Mouse (Mus musculus): ENCODE measurements around the gene 1600002K03Rik. TPM values are rescaled to one million over a fixed set of nuclear protein-coding genes. Genes with fewer than 3 reads are reported as not detected.

Gene 1600002K03Rik
- polyA plus RNA-seq (2012; rRNA removed) = 8.6 TPM in 2 replicates

GRCm38 (mm10) chr10:80172527-80173292 lies at the start of gene 1600002K03Rik:
TSS of gene 1600002K03Rik (plus strand) at chr10:80172944.

DNA sequence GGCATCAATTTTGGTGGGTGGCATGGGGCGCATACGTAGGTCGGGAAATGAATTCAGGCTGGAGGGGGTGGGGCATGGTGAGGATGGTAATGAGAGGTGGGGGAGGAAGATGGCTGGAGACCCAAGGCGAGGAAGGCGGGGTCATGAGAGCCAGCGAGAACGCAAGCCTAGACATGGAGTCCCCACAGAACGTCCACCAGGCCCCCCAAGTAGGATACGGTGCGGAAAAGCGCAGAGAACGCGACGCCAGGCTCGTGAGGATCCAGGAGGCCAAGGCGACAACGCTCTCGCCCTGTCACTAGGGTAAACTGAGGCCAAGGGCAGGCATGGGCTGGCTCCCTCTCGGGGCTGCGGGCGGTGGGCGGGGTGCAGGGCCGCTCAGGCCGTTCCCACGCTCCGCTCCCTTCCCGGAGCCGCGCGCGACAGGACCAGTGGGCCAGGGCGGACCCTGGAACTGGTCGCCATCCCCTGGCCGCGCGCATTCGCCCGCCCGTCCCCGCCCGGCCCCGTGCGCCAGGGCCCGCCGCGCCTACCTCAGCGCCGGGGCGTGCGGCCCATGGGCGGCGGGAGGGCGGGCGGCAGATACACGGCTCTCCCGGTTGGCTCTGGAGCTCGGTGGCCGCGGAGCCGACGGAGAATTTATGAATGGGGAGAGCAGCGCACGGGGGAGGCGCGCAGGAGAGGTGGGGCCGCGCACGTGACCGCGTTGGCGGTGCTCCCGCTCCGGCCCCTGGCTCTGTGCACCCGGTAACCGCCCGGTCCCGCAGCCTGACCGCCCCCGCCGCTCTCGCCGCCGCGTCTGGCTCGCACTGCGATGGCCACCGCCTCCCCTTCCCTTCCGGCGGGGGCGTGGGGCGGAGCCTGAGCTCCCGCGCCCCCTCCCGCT lies 33.9 kb upstream of the 1600002K03Rik start, which contains the start of gene Atp5d:
Gene Atp5d (plus strand): TSS at position 80 of the 886 bp plus-strand sequence.

GRCm38 (mm10) chr10:80140666-80141035 lies 32.1 kb upstream of the 1600002K03Rik start, which contains the start of gene Cbarp:
TSS of gene Cbarp (minus strand) at chr10:80140835.

GRCm38 (mm10) chr10:80147719-80148601 lies 24.8 kb upstream of the 1600002K03Rik start, which contains the start of gene Midn:
TSS of gene Midn (plus strand) at chr10:80148272.

DNA sequence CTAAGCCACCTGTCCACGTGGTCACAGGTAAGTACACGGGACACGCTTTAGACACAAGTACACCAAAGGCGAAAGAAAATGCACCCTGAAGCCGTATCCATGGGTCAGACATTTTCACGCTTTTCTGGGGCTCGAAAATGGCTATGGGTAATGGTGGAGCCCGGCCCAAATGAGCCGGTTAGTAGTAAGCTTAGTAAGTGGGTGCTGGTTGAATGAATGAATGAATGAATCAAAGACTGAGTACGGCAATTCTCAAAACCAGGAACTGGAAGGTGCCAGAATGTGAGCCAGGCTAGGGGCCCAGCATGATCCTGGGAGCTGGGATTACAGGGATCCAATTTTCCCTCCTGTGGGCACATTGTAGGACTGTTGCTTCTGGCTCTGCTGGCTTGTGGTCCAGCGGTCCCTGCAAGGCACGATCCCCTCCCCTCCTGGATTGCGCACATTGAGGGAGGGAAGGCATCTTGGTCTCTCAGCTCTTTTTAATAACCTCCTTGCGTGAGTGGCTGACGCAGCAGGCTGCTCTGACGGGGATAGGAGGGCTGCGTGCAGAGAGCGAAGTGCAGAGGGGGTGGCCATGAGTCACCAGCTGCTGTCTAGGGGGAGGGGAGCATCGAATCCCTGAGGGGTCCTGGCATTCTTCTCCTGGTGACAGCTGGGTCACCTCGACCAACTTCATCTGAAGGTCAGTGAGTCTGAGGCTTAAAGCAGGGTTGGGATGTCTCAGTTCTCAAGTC lies 7.2 kb upstream of the 1600002K03Rik start, which contains the start of gene Cirbp:
Gene Cirbp (plus strand): TSS at position 594 of the 737 bp plus-strand sequence.

GRCm38 (mm10) chr10:80179068-80180051 lies 6.6 kb downstream of the 1600002K03Rik start, which contains the start of gene Efna2:
TSS of gene Efna2 (plus strand) at chr10:80179482.

Other genes with a start within 250 kb of the 1600002K03Rik start
- 4.7 and 5.8 TPM in 2 replicates for gene Arid3a, start 245.9 kb upstream of the 1600002K03Rik start, polyA plus RNA-seq (2012; rRNA removed)
- 22.7 and 23.6 TPM in 2 replicates for gene Wdr18, start 212.8 kb upstream of the 1600002K03Rik start, polyA plus RNA-seq (2012; rRNA removed)
- 0.02 and 0.05 TPM in 2 replicates for gene Grin3b, start 202.2 kb upstream of the 1600002K03Rik start, polyA plus RNA-seq (2012; rRNA removed)
- 49.9 and 57.6 TPM in 2 replicates for gene Tmem259, start 188.6 kb upstream of the 1600002K03Rik start, polyA plus RNA-seq (2012; rRNA removed)
- 13.6 and 16.7 TPM in 2 replicates for gene Cnn2, start 184.4 kb upstream of the 1600002K03Rik start, polyA plus RNA-seq (2012; rRNA removed)
- gene Abca7, start 176.4 kb upstream of the 1600002K03Rik start, polyA plus RNA-seq (2012; rRNA removed) = 8.8 and 11.5 TPM in 2 replicates
- 17.5 and 19.8 TPM in 2 replicates for gene Arhgap45, start 156.3 kb upstream of the 1600002K03Rik start, polyA plus RNA-seq (2012; rRNA removed)
- gene Polr2e, start 133.1 kb upstream of the 1600002K03Rik start, polyA plus RNA-seq (2012; rRNA removed) = 118 and 119 TPM in 2 replicates
- gene Gpx4, start 125.8 kb upstream of the 1600002K03Rik start, polyA plus RNA-seq (2012; rRNA removed) = 378 and 411 TPM in 2 replicates
- 8.9 and 9.8 TPM in 2 replicates for gene Sbno2, start 67.4 kb upstream of the 1600002K03Rik start, polyA plus RNA-seq (2012; rRNA removed)
- 88.1 and 91.3 TPM in 2 replicates for gene Stk11, start 57.1 kb upstream of the 1600002K03Rik start, polyA plus RNA-seq (2012; rRNA removed)
- 174 and 199 TPM in 2 replicates for gene Atp5d, start 34.3 kb upstream of the 1600002K03Rik start, polyA plus RNA-seq (2012; rRNA removed)
- gene Cbarp, start 32.1 kb upstream of the 1600002K03Rik start, polyA plus RNA-seq (2012; rRNA removed) = 1.4 and 1.8 TPM in 2 replicates
- gene Midn, start 24.7 kb upstream of the 1600002K03Rik start, polyA plus RNA-seq (2012; rRNA removed) = 8.2 and 9.9 TPM in 2 replicates
- 19.1 and 20.7 TPM in 2 replicates for gene Cirbp, start 7.0 kb upstream of the 1600002K03Rik start, polyA plus RNA-seq (2012; rRNA removed)
- 0.37 and 0.46 TPM in 2 replicates for gene Efna2, start 6.5 kb downstream of the 1600002K03Rik start, polyA plus RNA-seq (2012; rRNA removed)
- gene Mum1, start 53.5 kb downstream of the 1600002K03Rik start, polyA plus RNA-seq (2012; rRNA removed) = 18.1 and 18.9 TPM in 2 replicates
- 170 and 176 TPM in 2 replicates for gene Ndufs7, start 76.2 kb downstream of the 1600002K03Rik start, polyA plus RNA-seq (2012; rRNA removed)
- gene Gamt, start 88.1 kb downstream of the 1600002K03Rik start, polyA plus RNA-seq (2012; rRNA removed) = 31.8 and 38.8 TPM in 2 replicates
- gene Dazap1, start 88.5 kb downstream of the 1600002K03Rik start, polyA plus RNA-seq (2012; rRNA removed) = 77.1 and 86.4 TPM in 2 replicates
- gene Rps15, start 119.5 kb downstream of the 1600002K03Rik start, polyA plus RNA-seq (2012; rRNA removed) = 2,101 and 2,143 TPM in 2 replicates
- gene Apc2, start 123.0 kb downstream of the 1600002K03Rik start, polyA plus RNA-seq (2012; rRNA removed) = 0.02 and 0.09 TPM in 2 replicates
- gene 2310011J03Rik, start 147.6 kb downstream of the 1600002K03Rik start, polyA plus RNA-seq (2012; rRNA removed) = 22.5 and 25.2 TPM in 2 replicates
- 5.6 and 6.8 TPM in 2 replicates for gene Pcsk4, start 156.6 kb downstream of the 1600002K03Rik start, polyA plus RNA-seq (2012; rRNA removed)
- 18.7 and 23.4 TPM in 2 replicates for gene Reep6, start 157.0 kb downstream of the 1600002K03Rik start, polyA plus RNA-seq (2012; rRNA removed)
- gene Adamtsl5, start 175.5 kb downstream of the 1600002K03Rik start, polyA plus RNA-seq (2012; rRNA removed) = 1.6 and 1.7 TPM in 2 replicates
- 0.13 and 0.15 TPM in 2 replicates for gene Plk5, start 183.5 kb downstream of the 1600002K03Rik start, polyA plus RNA-seq (2012; rRNA removed)
- 3.0 and 3.5 TPM in 2 replicates for gene Mex3d, start 214.7 kb downstream of the 1600002K03Rik start, polyA plus RNA-seq (2012; rRNA removed)
- gene Mbd3, start 226.6 kb downstream of the 1600002K03Rik start, polyA plus RNA-seq (2012; rRNA removed) = 77.4 and 79.2 TPM in 2 replicates
- 546 and 582 TPM in 2 replicates for gene Uqcr11, start 233.9 kb downstream of the 1600002K03Rik start, polyA plus RNA-seq (2012; rRNA removed)